Mouse (Mus musculus) lung, adult 2 months (tissue): ENCODE measurements around the gene Gm20388.

ENCODE experiments used
- CTCF ChIP-seq: fragments of 200-500 bp; IDR thresholded peaks from 2 replicates; pipeline ENCODE4 v1.5.1; 2011; ENCODE audit warnings: mild to moderate bottlenecking, low read length, control low read depth; ENCODE audit not compliant: insufficient read depth
- POLR2A ChIP-seq: fragments of 200-500 bp; IDR thresholded peaks from 2 replicates; pipeline ENCODE4 v1.6.1; 2011; ENCODE audit warnings: low read depth, mild to moderate bottlenecking, control low read depth, low read length, borderline replicate concordance; ENCODE audit errors: extremely low read depth

GRCm38 (mm10) chr8:122474951-122475560 is 2564.4 kb downstream of the Gm20388 start:
- no peak for TF ChIP-seq POLR2A
- TF ChIP-seq CTCF = no peak
